Mouse (Mus musculus): ENCODE data around the gene Naa38. TPM values are rescaled to one million over a fixed set of nuclear protein-coding genes. Genes with fewer than 3 reads are reported as not detected.

Naa38 gene
- polyA plus RNA-seq, 1 experiment from 2014 or later = 132 TPM

- H3K9me3 ChIP-seq (ENCODE audit: control insufficient read depth, low read length) = no peaks in the 10 kb centered on the region
- H3K4me1 ChIP-seq (ENCODE audit: control insufficient read depth, insufficient read depth, low read length) = peaks cover 11% of the 10 kb centered on the region; the same call in 1 of the 2 replicates
- peaks cover 21% of the 10 kb centered on the region for H3K36me3 ChIP-seq (ENCODE audit: control insufficient read depth, insufficient read depth, low read length)
- peak overlapping the region; percentile 88 for H3K4me2 ChIP-seq (ENCODE audit: low read depth, low read length)
- H3K27me3 ChIP-seq (ENCODE audit: control insufficient read depth, insufficient read depth, low read length) = no peaks in the 10 kb centered on the region
- ATAC-seq (ENCODE audit: low read depth) = no peak
- H3K27ac ChIP-seq (ENCODE audit: low read depth, low read length) = no peak overlapping the region
- H3K4me3 ChIP-seq (ENCODE audit: low read depth, low read length) = peak overlapping the region; percentile 64
- 25% methylated on average over 11 of the region's 11 CpGs for WGBS
- peak overlapping the region; percentile 16; the same call in 1 of the 2 replicates for H3K9ac ChIP-seq (replicated peaks; ENCODE audit: low read depth, low read length)
These were observed 1.5 kb downstream of the Naa38 start for GRCm38 (mm10) chr11:69396772-69397171.

GRCm38 (mm10) chr11:69397581-69398057 lies 2.3 kb downstream of the Naa38 start:
- ATAC-seq (ENCODE audit: low read depth) = no peak
- Histone ChIP-seq H3K4me2 (ENCODE audit: low read depth, low read length) (no peak overlapping the region; the same call in 1 of the 2 replicates), H3K36me3 (ENCODE audit: control insufficient read depth, insufficient read depth, low read length) (peaks cover 30% of the 10 kb centered on the region), H3K4me3 (ENCODE audit: low read depth, low read length) (0 out of 2 replicates have a peak overlapping the region, but pooled peaks have one; percentile 1), H3K9me3 (ENCODE audit: control insufficient read depth, low read length) (no peaks in the 10 kb centered on the region), H3K27me3 (ENCODE audit: control insufficient read depth, insufficient read depth, low read length) (no peaks in the 10 kb centered on the region), H3K27ac (ENCODE audit: low read depth, low read length) (0 out of 2 replicates have a peak overlapping the region, but pooled peaks have one; percentile 12), H3K9ac (replicated peaks; ENCODE audit: low read depth, low read length) (0 out of 2 replicates have a peak overlapping the region, but pooled peaks have one; percentile 22), H3K4me1 (ENCODE audit: control insufficient read depth, insufficient read depth, low read length) (peaks cover 11% of the 10 kb centered on the region; the same call in 1 of the 2 replicates)
- 13% methylated on average over 24 of the region's 24 CpGs for WGBS

DNA sequence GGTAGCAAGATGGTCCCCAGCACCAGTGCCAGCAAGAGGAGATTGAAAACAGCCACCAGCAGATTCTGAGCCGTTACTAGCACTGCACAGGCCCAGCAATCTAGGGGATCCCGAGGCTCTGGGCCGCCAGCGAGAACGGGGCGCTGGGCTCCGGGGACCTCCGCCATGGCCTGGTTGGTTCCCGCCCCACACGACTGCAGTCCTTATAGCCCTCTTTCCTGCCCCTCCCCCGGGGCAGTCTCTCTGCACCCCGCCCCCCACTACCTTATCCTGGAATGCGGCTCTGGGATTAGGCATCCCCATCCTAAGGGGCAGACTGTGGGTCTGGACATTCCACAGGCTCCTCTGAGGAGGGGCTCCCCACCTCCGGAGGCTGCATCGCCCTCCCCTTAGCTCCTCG lies 2.8 kb downstream of the Naa38 start, which contains the start of gene Tmem88:
Gene Tmem88 (minus strand): TSS at position 176 of the 400 bp plus-strand sequence.
- Histone ChIP-seq H3K9me3 (ENCODE audit: control insufficient read depth, low read length) (no peaks in the 10 kb centered on the region), H3K27ac (ENCODE audit: low read depth, low read length) (0 out of 2 replicates have a peak within 1 kb of the TSS, but pooled peaks have one; percentile 12), H3K36me3 (ENCODE audit: control insufficient read depth, insufficient read depth, low read length) (peaks cover 30% of the 10 kb centered on the region), H3K9ac (replicated peaks; ENCODE audit: low read depth, low read length) (0 out of 2 replicates have a peak within 1 kb of the TSS, but pooled peaks have one; percentile 22), H3K4me2 (ENCODE audit: low read depth, low read length) (no peak within 1 kb of the TSS; the same call in 1 of the 2 replicates), H3K4me3 (ENCODE audit: low read depth, low read length) (0 out of 2 replicates have a peak within 1 kb of the TSS, but pooled peaks have one; percentile 1), H3K27me3 (ENCODE audit: control insufficient read depth, insufficient read depth, low read length) (no peaks in the 10 kb centered on the region), H3K4me1 (ENCODE audit: control insufficient read depth, insufficient read depth, low read length) (peaks cover 11% of the 10 kb centered on the region; the same call in 1 of the 2 replicates)
- 7% methylated on average over 16 of the region's 16 CpGs for WGBS
- no peak for ATAC-seq (ENCODE audit: low read depth)

DNA sequence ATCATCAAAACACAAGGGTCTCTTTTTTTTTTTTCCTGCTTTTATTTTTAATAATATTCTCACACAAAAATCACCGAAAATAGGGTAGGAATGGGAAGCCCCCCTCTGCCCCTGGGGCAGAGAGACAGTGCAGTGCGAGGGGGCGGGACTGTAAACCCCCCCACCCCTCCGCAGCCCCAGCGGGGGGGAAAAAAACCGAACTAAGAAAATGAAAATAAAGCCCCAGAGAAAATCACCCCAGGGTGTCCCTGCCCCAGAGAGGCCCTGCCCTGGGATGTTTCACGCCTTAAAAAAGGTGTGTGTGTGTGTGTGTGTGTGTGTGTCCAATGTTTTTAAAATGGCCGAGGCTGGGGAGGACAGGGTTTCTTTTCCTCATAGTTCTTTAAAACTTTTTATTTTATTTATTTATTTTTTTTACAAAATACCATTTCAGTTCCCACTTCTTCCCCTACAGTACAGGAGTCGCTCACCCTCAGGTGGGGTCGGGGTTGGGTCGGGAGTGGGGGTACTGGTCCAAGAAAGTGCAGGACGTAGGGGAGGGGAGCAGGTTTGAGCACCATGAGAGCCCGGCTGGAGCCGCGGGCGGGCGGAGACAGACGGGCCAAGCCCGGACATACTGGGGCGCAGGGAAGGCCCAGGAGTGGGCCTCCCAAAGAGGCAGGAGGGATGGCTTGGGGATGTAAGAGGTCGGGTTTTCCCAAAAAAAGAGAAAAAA lies 3.4 kb downstream of the Naa38 start:
- H3K27me3 ChIP-seq (ENCODE audit: control insufficient read depth, insufficient read depth, low read length) = no peaks in the 10 kb centered on the region
- no peaks in the 10 kb centered on the region for H3K9me3 ChIP-seq (ENCODE audit: control insufficient read depth, low read length)
- H3K36me3 ChIP-seq (ENCODE audit: control insufficient read depth, insufficient read depth, low read length) = peaks cover 36% of the 10 kb centered on the region
- peaks cover 11% of the 10 kb centered on the region; the same call in 1 of the 2 replicates for H3K4me1 ChIP-seq (ENCODE audit: control insufficient read depth, insufficient read depth, low read length)
- H3K9ac ChIP-seq (replicated peaks; ENCODE audit: low read depth, low read length) = no peak overlapping the region
- H3K4me3 ChIP-seq (ENCODE audit: low read depth, low read length) = no peak overlapping the region
- ATAC-seq (ENCODE audit: low read depth) = no peak
- 25% methylated on average over 21 of the region's 21 CpGs for WGBS
- no peak overlapping the region for H3K4me2 ChIP-seq (ENCODE audit: low read depth, low read length)
- H3K27ac ChIP-seq (ENCODE audit: low read depth, low read length) = no peak overlapping the region

- Histone ChIP-seq H3K9ac (replicated peaks; ENCODE audit: low read depth, low read length) (no peak overlapping the region), H3K36me3 (ENCODE audit: control insufficient read depth, insufficient read depth, low read length) (peaks cover 44% of the 10 kb centered on the region), H3K27me3 (ENCODE audit: control insufficient read depth, insufficient read depth, low read length) (no peaks in the 10 kb centered on the region), H3K4me2 (ENCODE audit: low read depth, low read length) (no peak overlapping the region), H3K4me3 (ENCODE audit: low read depth, low read length) (no peak overlapping the region), H3K4me1 (ENCODE audit: control insufficient read depth, insufficient read depth, low read length) (peaks cover 8% of the 10 kb centered on the region; the same call in 1 of the 2 replicates), H3K27ac (ENCODE audit: low read depth, low read length) (no peak overlapping the region), H3K9me3 (ENCODE audit: control insufficient read depth, low read length) (no peaks in the 10 kb centered on the region)
- no peak for ATAC-seq (ENCODE audit: low read depth)
- 20% methylated on average over 65 of the region's 66 CpGs for WGBS
These were observed 4.2 kb downstream of the Naa38 start for GRCm38 (mm10) chr11:69399201-69400082.

DNA sequence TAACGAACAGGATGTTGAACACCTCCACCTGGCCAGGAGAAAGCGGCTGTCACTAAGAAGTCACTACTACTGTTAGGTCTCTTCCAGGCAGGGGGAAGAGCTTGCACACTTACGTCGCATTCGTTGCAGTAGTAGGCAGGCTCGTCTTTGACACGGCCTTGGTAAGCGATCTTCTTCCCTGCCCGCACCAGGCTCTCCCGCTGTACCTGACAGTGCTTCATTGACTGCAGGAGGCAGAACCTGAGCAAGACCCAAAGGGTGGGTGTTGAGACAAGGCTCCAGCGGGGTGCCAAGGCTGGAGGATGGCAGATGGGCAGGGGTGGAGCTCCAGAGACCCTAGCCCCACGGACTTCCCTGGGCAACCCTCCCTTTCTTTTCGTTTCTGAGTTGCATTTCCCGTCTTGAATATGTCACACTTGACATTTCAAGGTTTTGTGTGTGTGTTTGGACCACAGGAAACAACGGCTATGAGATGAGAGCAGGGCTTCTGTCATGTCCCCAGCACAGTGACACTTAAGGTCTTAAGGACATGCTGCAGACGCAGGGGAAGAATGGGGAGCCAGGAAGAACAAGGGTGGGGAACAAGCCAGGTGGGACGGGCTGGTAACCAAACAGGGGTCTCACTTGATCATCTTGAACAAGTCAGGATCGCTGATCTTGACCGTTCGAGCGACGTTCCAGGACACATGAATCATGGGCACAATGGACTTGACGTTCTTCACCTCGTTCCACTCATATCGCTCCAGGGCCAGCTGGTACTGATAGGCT lies 5.0 kb downstream of the Naa38 start:
- Histone ChIP-seq H3K4me1 (ENCODE audit: control insufficient read depth, insufficient read depth, low read length) (0 out of 2 replicates have a peak, but pooled peaks cover 7% of the 10 kb centered on the region), H3K27me3 (ENCODE audit: control insufficient read depth, insufficient read depth, low read length) (no peaks in the 10 kb centered on the region), H3K9ac (replicated peaks; ENCODE audit: low read depth, low read length) (no peak overlapping the region), H3K4me2 (ENCODE audit: low read depth, low read length) (no peak overlapping the region), H3K36me3 (ENCODE audit: control insufficient read depth, insufficient read depth, low read length) (peaks cover 51% of the 10 kb centered on the region), H3K9me3 (ENCODE audit: control insufficient read depth, low read length) (no peaks in the 10 kb centered on the region), H3K4me3 (ENCODE audit: low read depth, low read length) (no peak overlapping the region), H3K27ac (ENCODE audit: low read depth, low read length) (no peak overlapping the region)
- ATAC-seq (ENCODE audit: low read depth) = no peak
- 78% methylated on average over 25 of the region's 25 CpGs for WGBS

DNA sequence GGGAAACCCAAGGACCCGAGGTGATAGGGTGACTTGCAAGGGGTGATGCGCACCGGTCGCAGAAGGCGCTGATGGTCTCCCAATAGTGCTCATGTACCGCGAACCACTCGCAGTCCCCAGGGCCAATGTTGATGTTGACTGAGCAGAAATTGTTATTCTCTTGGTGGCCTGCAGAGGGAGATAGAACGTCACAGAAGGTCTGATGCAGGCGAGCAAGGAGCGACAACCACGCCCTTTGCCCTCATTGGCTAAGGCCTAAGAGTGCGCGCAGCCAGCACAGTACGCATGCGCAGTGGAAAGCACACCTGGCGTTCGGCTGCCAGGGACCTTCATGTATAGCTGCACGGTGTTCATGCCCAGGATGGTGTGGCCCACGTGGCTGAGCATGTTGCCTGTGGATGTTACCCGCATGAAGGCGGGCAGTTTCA lies 5.9 kb downstream of the Naa38 start:
- no peaks in the 10 kb centered on the region for H3K27me3 ChIP-seq (ENCODE audit: control insufficient read depth, insufficient read depth, low read length)
- WGBS = 13% methylated on average over 22 of the region's 22 CpGs
- H3K27ac ChIP-seq (ENCODE audit: low read depth, low read length) = no peak overlapping the region
- H3K36me3 ChIP-seq (ENCODE audit: control insufficient read depth, insufficient read depth, low read length) = peaks cover 61% of the 10 kb centered on the region
- H3K4me1 ChIP-seq (ENCODE audit: control insufficient read depth, insufficient read depth, low read length) = 0 out of 2 replicates have a peak, but pooled peaks cover 7% of the 10 kb centered on the region
- no peak overlapping the region for H3K4me2 ChIP-seq (ENCODE audit: low read depth, low read length)
- H3K9me3 ChIP-seq (ENCODE audit: control insufficient read depth, low read length) = no peaks in the 10 kb centered on the region
- no peak overlapping the region for H3K4me3 ChIP-seq (ENCODE audit: low read depth, low read length)
- no peak overlapping the region for H3K9ac ChIP-seq (replicated peaks; ENCODE audit: low read depth, low read length)
- ATAC-seq (ENCODE audit: low read depth) = peak; percentile 76

GRCm38 (mm10) chr11:69401987-69402386 lies 6.7 kb downstream of the Naa38 start:
- H3K9ac ChIP-seq (replicated peaks; ENCODE audit: low read depth, low read length) = no peak overlapping the region
- 0 out of 2 replicates have a peak, but pooled peaks cover 3% of the 10 kb centered on the region for H3K4me1 ChIP-seq (ENCODE audit: control insufficient read depth, insufficient read depth, low read length)
- no peak overlapping the region for H3K4me3 ChIP-seq (ENCODE audit: low read depth, low read length)
- H3K9me3 ChIP-seq (ENCODE audit: control insufficient read depth, low read length) = no peaks in the 10 kb centered on the region
- H3K36me3 ChIP-seq (ENCODE audit: control insufficient read depth, insufficient read depth, low read length) = peaks cover 68% of the 10 kb centered on the region
- ATAC-seq (ENCODE audit: low read depth) = no peak
- no peaks in the 10 kb centered on the region for H3K27me3 ChIP-seq (ENCODE audit: control insufficient read depth, insufficient read depth, low read length)
- H3K4me2 ChIP-seq (ENCODE audit: low read depth, low read length) = no peak overlapping the region
- no peak overlapping the region for H3K27ac ChIP-seq (ENCODE audit: low read depth, low read length)
- WGBS = 90% methylated on average over 12 of the region's 12 CpGs
